Mouse (Mus musculus) frontal cortex, postnatal 10 days (tissue): ENCODE measurements at regions not wholly inside any gene's neighbourhood (a gene's known extent, or its start where the extent isn't known, plus 50 kb on each side); places are given as distances from the start of the nearest gene placed in this dataset.
A peak's percentile ranks its signal among the peaks of the same experiment; 100 is the strongest.
"Not testable (repeated sequence)": the region's sequence is repeated elsewhere in the genome, so short reads cannot be mapped to it uniquely, and the experiment has no call there.

Experiments
- DNase-seq, 2 experiments: peaks; one replicate each; pipeline ENCODE4 v3.0.0; 2022; ENCODE audit warnings: low spot score in 2 of 2, mixed read lengths in 1 of 2

DNA sequence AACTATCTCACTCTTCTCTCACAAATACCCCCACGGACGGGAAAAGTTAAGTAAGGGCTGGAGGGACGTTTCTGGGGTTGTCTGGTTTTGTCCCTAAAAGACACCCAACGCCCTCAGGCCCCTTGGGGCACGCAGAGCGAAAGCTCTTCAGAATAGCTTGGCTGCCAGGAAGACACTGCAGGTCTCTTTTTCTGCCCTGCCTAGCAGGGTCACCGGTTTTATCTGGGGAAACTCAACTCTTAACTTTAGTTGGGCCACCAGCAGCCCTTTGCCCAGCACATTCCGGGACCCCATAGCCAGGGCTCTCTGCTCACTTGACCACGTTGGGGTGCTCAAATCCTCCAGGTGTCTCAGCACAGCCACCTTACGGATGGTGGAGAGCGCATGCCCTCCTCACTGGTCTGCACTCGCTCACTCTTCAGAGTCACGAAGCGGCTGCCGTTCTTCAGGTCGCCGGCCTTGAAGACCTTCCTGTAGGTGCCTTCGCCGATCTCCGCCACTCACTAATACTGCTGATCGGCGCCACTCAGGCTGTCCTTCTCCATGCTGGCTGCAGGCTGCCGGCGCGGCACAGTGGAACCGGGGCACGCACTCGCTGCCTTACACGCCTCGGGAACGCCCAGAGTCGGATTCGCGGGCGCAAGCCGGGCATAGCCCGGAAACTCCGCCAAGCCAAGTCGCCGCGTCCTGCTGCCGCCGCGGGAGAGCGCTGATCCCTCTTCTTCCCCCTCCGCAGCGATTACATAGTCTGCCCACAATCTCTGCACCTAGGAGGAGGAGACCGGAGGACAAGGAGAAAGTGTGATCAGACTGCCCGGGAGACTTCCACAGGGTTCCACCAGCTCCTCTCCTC lies 83.0 kb downstream of the Ulbp1 start:
- DNase-seq, result peak in 1 of 2 experiments; percentile 9

- not testable (repeated sequence) for DNase-seq
These were observed 114.6 kb downstream of the Ulbp1 start for GRCm38 (mm10) chr10:7358791-7359190.

- DNase-seq, result not testable (repeated sequence)
These were observed 129.1 kb downstream of the Ulbp1 start for GRCm38 (mm10) chr10:7344290-7344689.

DNA sequence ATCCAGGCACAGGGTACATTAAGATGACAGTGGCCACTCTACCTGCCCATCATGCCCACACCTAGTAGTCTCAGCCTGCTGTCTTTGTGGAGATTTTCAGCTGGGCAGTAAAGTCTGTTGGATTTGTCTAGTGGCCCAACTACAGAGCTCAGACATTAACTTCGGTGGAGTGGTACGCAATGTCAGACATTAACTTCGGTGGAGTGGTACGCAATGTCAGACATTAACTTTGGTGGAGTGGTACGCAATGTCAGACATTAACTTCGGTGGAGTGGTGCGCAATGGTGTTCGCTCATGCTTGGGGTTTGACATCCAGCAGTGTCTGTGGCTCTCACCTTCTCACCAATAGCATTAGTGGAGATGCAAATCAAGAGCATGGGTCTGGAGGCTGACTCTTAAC lies 129.7 kb downstream of the Ulbp1 start:
- not testable (repeated sequence) for DNase-seq

- peak; percentile 22 to 65 for DNase-seq
These were observed 121.2 kb upstream of the Cnksr3 start for GRCm38 (mm10) chr10:7333077-7333747.

DNA sequence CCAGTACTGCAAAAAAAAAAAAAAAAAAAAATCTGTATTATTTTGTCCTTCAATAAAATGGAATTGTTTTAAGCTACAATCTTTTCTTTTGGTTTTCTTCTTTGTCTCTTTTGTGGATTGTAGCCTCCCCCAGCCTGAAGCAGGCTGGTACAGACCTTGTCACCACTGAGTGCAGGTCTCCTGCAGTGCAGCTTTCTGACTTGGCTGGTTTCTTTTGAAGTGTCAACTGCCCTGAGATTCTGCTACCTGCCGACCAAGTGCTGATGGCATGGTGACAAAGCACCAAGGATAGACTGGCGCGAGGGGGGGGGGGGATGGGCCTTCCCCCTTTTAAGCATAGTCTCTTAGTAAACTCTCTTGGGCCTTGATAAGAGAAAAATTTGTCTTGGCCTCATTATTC lies 116.2 kb upstream of the Cnksr3 start:
- no peak for DNase-seq

DNA sequence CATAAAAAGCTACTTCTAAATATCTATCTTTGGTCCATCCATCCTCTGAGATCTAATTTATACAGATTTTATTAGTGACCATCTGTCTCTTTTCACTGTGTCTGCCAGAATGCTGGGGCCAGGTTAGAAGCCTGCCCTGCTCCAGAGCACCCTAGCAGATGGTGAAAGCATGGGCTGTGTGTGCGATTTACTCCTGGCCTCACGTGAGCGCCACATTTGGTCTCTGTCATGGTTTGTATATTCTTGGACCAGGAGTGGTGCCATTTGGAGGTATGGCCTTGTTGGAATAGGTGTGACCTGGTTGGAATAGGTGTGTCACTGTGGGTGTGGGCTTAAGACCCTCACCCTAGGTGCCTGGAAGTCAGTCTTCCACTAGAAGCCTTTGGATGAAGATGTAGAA lies 115.0 kb upstream of the Cnksr3 start:
- DNase-seq, result not testable (repeated sequence)

- DNase-seq, result no peak
These were observed 113.0 kb upstream of the Cnksr3 start for GRCm38 (mm10) chr10:7325074-7325473.

DNA sequence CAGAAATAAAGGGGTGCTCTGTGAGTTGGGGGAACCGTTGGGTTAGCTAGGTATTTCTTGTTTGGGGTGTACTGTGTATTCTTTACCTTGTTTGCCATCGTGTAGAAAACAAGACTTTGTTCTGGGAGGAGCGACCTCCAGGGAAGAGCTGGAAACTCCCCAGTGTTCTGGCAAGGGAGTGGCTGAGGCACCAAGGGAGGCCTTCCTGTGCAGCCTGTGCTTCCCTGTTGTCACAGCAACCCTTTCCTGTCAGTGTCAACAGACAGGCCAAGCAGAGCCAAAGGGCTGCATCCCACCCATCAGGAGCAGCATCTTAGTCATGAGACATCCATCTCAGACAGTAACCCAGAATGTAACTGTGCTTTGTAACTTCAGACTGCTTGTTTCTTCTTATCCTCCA lies 111.2 kb upstream of the Cnksr3 start:
- DNase-seq, result no peak

DNA sequence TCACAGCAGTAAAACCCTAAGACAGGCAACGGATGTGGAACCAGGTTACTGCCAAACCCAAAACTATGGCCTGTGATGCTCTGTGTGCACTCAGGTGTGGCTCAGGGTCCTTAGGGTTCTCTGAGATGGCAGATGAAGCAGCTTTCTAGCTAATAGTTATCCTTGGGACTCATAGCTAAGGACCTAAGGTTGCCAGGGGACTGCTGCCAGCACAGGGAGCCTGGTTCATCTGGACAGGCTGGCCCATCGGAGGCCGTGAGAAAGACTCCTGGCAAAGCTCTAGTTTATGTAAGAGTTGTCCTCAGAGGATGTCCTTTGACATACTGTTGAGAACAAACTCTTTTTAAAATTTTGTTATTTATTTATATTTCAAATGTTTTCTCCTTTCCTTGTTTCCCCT lies 97.9 kb upstream of the Cnksr3 start:
- DNase-seq, result no peak

- not testable (repeated sequence) for DNase-seq
These were observed 93.8 kb upstream of the Cnksr3 start for GRCm38 (mm10) chr10:7305881-7306280.

- DNase-seq, result no peak
These were observed 86.3 kb upstream of the Cnksr3 start for GRCm38 (mm10) chr10:7298377-7298776.

DNA sequence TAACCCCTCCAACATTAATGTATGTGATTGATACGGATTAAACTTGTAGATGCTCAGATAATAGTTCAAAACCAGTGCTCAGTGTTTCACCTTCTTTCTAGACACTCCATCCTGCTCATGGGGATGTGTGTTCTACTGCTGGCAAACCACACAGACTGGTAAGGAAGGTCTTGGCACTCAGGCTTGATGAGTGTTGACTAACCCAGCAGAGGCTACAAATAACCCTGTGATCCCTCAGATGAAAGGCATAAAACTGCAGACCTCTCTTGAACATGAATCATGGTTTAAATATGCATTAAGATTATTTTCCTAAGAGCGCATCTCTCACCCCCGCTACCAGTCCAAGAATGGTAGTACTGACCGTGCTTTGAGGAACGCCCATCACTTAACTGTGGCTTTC lies 83.9 kb upstream of the Cnksr3 start:
- no peak for DNase-seq

DNA sequence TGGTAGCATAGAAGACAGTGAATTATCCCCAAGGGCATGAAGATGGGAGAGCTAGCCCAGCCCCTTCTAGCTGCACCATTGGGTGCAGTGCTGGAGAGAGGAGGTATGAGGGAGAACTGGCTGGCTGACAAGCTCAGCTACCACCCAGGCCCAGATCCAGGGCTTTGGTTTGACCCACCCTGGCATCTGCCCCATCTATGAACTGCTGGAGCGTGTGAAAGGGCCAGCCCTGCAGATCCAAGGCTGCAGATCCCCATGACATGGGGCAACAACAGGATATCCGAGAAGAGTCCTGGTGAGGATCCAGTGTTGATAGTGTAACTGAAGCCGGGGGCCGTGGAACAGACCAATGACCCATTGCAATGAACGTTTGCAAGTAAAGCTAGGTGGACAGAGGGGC lies 81.2 kb upstream of the Cnksr3 start:
- DNase-seq, result no peak

- no peak for DNase-seq
These were observed 77.9 kb upstream of the Cnksr3 start for GRCm38 (mm10) chr10:7289773-7290411.

GRCm38 (mm10) chr10:7285112-7285905 lies 73.3 kb upstream of the Cnksr3 start:
- DNase-seq, result no peak

DNA sequence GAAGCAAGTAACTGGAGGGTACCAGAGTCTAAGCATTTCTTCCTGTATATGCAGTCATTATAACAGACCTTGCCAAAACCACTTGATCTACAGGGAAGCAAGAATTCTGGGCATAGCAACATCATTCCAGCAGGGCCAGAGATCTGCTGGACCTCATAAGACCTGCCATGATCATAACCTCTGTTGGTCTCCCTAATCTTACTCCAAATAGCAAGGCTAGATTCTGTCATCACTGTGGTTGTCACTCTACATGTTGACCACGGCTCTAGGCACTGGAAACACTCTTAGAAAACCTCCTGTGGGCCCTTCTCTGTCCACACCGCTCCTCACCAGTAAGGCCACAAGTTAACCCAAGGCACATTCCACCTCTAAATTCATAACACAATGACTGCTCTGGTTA lies 68.4 kb upstream of the Cnksr3 start:
- DNase-seq, result no peak

GRCm38 (mm10) chr10:7278820-7279219 lies 66.8 kb upstream of the Cnksr3 start:
- no peak for DNase-seq

DNA sequence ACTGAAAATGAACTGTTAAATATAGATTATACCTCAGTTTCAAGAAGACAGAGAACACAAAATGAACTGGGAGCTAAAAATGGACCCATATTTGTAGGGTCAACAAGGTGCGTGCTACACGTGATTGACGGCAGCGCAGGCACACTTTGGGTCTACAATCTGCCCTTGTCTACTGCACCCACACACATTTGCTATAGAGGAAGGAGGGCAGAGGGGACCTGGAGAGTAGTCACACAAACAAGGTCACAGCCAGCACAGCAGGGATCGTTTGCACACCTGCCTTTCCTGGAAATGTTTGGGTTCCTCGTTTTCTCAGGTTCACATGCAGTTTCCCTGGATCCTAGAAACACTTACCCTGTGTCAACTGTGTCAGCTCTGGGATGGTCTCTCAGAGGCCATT lies 63.3 kb upstream of the Cnksr3 start:
- DNase-seq, result no peak

DNA sequence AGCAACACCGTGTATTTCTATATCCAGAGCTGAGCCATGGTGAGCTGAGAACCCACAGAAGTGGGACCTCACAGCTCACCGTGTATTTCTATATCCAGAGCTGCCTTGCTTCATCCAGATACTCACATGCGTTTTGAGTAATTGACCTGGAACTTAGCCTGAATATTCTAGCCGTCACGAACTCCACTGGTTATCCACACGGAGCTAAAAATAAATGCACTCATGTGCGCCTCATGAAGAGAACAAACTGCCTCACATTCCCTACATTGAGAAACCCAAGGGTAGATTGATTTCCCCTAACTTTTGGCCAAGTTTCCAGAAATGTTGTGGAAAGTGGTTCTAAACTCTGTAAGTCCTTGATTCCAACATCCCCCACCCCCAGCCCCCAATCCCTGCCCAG lies 62.4 kb upstream of the Cnksr3 start:
- DNase-seq, result no peak

DNA sequence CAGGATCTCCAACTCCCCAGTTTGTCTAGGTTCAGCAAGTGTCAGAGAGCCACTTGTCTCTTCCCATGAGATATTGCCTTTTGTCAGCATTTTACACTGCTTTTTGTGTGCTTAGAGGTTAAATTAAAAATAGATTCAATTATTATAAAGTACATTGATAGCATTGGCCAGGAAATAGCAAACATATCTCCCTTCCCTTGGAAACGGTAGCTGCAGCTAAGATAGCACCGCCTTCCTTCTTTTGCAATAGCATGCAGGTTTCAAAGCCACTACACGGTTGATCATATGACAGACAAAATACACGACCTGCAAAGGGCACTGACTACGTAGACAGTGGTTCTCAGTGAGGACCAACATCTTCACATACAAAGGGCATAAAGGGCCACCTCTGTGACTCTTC lies 59.1 kb upstream of the Cnksr3 start:
- no peak for DNase-seq
